Mouse (Mus musculus) ES-Bruce4 (cell line): ENCODE results near the gene Eif4g3.
A peak's percentile ranks its signal among the peaks of the same experiment; 100 is the strongest.

ENCODE experiments used
- CTCF ChIP-seq: IDR thresholded peaks from one replicate; pipeline ENCODE4 v1.8.1; 2011; ENCODE audit warnings: low read depth, low read length
- POLR2A ChIP-seq: IDR thresholded peaks from one replicate; pipeline ENCODE4 v1.8.1; 2011; ENCODE audit warnings: low read length; ENCODE audit not compliant: insufficient read depth

DNA sequence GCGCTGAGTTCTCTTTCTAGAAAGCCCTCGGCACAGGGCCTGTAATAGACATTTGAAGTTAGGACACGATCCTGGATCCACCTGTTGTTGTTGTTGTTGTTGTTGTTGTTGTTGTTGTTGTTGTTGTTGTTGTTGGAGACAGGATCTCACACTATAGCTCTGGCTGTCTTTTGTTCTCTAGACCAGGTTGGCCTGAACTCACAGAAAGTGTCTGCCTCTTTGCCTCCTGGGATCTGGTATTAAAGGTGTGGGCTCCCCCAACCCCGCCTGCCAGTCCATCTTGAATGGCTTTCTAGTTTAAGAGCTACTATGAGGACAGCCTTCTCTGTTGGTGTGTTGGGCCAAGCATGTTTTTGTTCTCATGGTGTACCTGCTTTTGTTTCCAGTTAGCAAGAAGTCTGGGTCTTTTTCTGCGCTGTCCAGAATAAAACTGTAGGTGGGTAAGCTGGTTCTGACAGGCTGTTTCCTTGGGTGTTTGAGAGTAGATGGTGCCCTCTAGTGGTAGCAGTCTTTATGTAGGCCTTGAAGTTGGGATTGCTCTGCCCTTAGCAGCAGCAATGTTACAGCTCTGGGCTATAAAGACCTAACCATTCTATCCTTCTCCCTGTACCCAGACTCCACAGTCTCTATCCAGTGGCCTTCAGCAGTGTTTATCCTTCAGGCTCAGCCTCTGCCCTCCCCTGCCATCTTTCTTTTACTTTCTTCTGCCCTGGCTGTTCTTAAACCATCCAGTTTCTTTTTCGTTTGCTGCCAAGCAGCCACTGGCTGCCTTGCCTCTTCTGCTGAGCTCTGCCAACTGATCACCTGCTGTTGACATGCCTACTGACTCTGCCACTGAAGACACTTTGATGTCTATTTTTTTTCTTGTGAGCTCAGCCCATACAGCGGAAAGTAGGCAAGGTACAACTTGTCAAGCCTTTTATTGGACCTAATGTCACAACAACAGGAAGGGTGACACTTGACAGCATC lies 114.9 kb downstream of the Eif4g3 start:
- TF ChIP-seq POLR2A (no peak), CTCF (peak; percentile 19)
